Mouse (Mus musculus) C2C12 (cell line): ENCODE results near the gene Dync2li1.

Experiments used
- CEBPB ChIP-seq: IDR thresholded peaks from one replicate; pipeline ENCODE4 v1.6.1; 2011; ENCODE audit warnings: low read depth, mild to moderate bottlenecking, control low read depth, moderate library complexity
- CTCF ChIP-seq: IDR thresholded peaks from one replicate; pipeline ENCODE4 v1.5.1; 2011; ENCODE audit not compliant: control insufficient read depth, insufficient read depth, insufficient read length
- FOSL1 ChIP-seq: IDR thresholded peaks from one replicate; pipeline ENCODE4 v1.8.0; 2011; ENCODE audit warnings: mild to moderate bottlenecking, low read length; ENCODE audit not compliant: poor library complexity, insufficient read depth, severe bottlenecking
- MAX ChIP-seq: IDR thresholded peaks from one replicate; pipeline ENCODE4 v1.6.1; 2011; ENCODE audit warnings: mild to moderate bottlenecking, control low read depth
- USF1 ChIP-seq: IDR thresholded peaks from one replicate; pipeline ENCODE4 v1.6.1; 2011; ENCODE audit warnings: low read depth, mild to moderate bottlenecking, control low read depth, moderate library complexity

- TF ChIP-seq CTCF (no peak), CEBPB (no peak), USF1 (no peak), FOSL1 (no peak), MAX (no peak)
Observed at GRCm38 (mm10) chr17:84641893-84642292, 15.6 kb downstream of the Dync2li1 start.
